Mouse (Mus musculus): Measurements from ENCODE around the gene Fscn2.

DNA sequence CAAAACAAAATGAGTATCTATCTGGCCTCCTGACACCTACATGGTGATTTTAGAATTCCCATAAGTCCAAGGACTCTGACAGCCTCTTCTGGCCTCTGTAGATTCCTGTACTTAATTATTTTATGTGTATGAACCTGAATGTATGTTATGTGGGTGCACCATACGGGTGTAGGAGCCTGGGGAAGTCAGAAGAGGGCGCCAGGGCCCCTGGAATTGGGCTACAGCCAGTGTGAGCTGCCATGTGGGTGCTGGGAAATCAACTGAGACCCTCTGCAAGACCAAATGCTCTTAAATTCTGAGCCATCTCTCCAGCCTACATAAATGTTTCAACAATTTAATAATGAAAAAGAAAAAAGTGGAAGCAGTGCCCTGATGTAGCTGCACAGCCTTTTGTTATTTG is 23.9 kb upstream of the Fscn2 start:
- TF ChIP-seq CTCF (IDR thresholded peaks at IDR 0.05; ENCODE audit: low read depth, low read length): peak; percentile 20
- TF ChIP-seq POLR2A (IDR thresholded peaks at IDR 0.05; ENCODE audit: insufficient read depth, low read length): no peak
- TF ChIP-seq EP300 (IDR thresholded peaks at IDR 0.05; ENCODE audit: insufficient read depth, low read depth, low read length): no peak
